Mouse (Mus musculus) testis, adult 2 months (tissue): ENCODE data around the gene Grm8.

Experiments
- CTCF ChIP-seq: fragments of 200-500 bp; IDR thresholded peaks from 2 replicates; pipeline ENCODE4 v1.5.1; 2012; ENCODE audit warnings: low read depth, mild to moderate bottlenecking, inconsistent platforms, low read length, moderate library complexity; ENCODE audit not compliant: control insufficient read depth, insufficient read depth, insufficient replicate concordance
- POLR2A ChIP-seq: fragments of 200-500 bp; IDR thresholded peaks from 2 replicates; pipeline ENCODE4 v1.6.1; 2012; ENCODE audit warnings: low read depth, mild to moderate bottlenecking, inconsistent platforms, low read length, moderate library complexity; ENCODE audit not compliant: control insufficient read depth

DNA sequence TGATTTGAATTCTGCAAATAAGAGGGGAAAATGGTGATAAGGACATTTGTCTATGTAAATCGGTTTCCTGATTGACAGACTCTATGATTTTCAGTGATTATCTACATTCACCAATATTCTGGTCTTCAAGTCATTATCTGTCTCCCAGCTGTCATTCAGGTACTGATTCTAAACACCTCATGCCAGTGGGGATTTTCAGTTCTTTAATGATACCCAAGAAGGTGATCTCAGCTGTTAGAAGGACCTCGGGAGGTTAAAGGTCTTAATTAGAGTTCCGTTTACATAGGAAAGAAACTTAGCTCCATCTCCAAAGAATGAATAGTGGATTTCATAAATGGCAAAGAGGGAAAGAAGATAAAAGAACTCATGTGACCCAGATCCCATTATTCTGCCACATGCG is 143.7 kb downstream of the Grm8 start:
- TF ChIP-seq CTCF (no peak), POLR2A (no peak)
